Comparison of ENCODE assay signal across 11 mouse cellular contexts in the genomic region with DNA sequence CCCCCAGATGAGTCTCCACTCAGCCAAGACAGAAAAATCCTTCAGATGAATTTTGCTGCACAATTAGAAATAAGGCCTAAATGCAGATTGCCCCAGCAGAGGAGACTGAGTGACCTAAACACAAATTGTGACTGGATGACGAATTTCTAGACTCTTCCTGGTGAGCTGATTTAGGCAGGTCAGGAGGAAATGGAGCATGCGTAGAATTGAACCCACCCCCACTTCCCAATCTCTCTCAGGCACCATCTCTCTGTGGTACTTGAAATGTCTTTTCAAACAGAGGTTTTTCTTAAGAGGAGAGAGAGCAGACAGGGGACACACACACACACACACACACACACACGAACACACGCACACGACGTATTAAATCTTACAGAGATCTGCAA. TPM values are rescaled to one million over a fixed set of nuclear protein-coding genes. Genes with fewer than 3 reads are reported as not detected.
DNase-seq lines count a peak whose midpoint lies in the region; ATAC-seq and TF ChIP-seq lines count a peak whose summit lies in the region.
"Had no signal": no experiment of that assay in that cellular context is flagged by ENCODE, and none has a peak within 500 bp of the region (broad histone marks: within the 10 kb centered on the region; RNA-seq: fewer than 3 reads in every experiment).

No protein-coding gene starts in this region.

- H3K36me3 ChIP-seq in intestine, embryonic 14.5 days (ENCODE audit: control insufficient read depth, insufficient read depth, low read length): no peaks in the 10 kb centered on the region
- H3K36me3 ChIP-seq in intestine, postnatal 0 days (ENCODE audit: control insufficient read depth, insufficient read depth): no peaks in the 10 kb centered on the region
- H3K36me3 ChIP-seq in embryonic facial prominence, embryonic 13.5 days: no peaks in the 10 kb centered on the region
- H3K36me3 ChIP-seq in hindbrain, embryonic 14.5 days (replicated peaks; ENCODE audit: control insufficient read depth, insufficient read depth): no peaks in the 10 kb centered on the region
- H3K36me3 ChIP-seq in neural tube, embryonic 13.5 days: no peaks in the 10 kb centered on the region
- H3K36me3 ChIP-seq: liver, embryonic 15.5 days had no signal

- no peak overlapping the region for H3K9ac ChIP-seq in intestine, embryonic 14.5 days (ENCODE audit: low read length)
- no peak overlapping the region for H3K9ac ChIP-seq in intestine, postnatal 0 days (ENCODE audit: low read depth, low read length)
- no peak overlapping the region for H3K9ac ChIP-seq in embryonic facial prominence, embryonic 13.5 days
- H3K9ac ChIP-seq in hindbrain, embryonic 14.5 days: peak overlapping the region; percentile 6; the same call in 1 of the 2 replicates
- H3K9ac ChIP-seq in neural tube, embryonic 13.5 days: peak overlapping the region; percentile 46
- H3K9ac ChIP-seq: liver, embryonic 15.5 days had no signal

- peak overlapping the region; percentile 31; the same call in 1 of the 2 replicates for H3K4me2 ChIP-seq in intestine, embryonic 14.5 days (ENCODE audit: low read length)
- H3K4me2 ChIP-seq in intestine, postnatal 0 days (replicated peaks; ENCODE audit: low read depth): no peak overlapping the region
- peak overlapping the region; percentile 40 for H3K4me2 ChIP-seq in embryonic facial prominence, embryonic 13.5 days
- peak overlapping the region; percentile 31 for H3K4me2 ChIP-seq in hindbrain, embryonic 14.5 days (replicated peaks)
- H3K4me2 ChIP-seq in neural tube, embryonic 13.5 days: peak overlapping the region; percentile 15; the same call in 1 of the 2 replicates
- H3K4me2 ChIP-seq: liver, embryonic 15.5 days had no signal

- DNase-seq in intestine, embryonic 14.5 days (ENCODE audit: low spot score): no peak
- no peak for DNase-seq in hindbrain, embryonic 14.5 days (ENCODE audit: low spot score)
- no peak for DNase-seq in urinary bladder, postnatal 10 days (ENCODE audit: low spot score)
- DNase-seq in thymus, postnatal 10 days (ENCODE audit: low spot score in 2 of 2): no peak
- no peak for DNase-seq in adrenal gland, adult 8-10 months

- H3K4me3 ChIP-seq in intestine, embryonic 14.5 days (ENCODE audit: low read depth, low read length): no peak overlapping the region
- H3K4me3 ChIP-seq in intestine, postnatal 0 days (ENCODE audit: low read depth, low read length): no peak overlapping the region
- no peak overlapping the region for H3K4me3 ChIP-seq in embryonic facial prominence, embryonic 13.5 days
- H3K4me3 ChIP-seq in hindbrain, embryonic 14.5 days (replicated peaks; ENCODE audit: low read length): no peak overlapping the region
- no peak overlapping the region for H3K4me3 ChIP-seq in neural tube, embryonic 13.5 days
- H3K4me3 ChIP-seq: liver, embryonic 15.5 days had no signal

- H3K27ac ChIP-seq in intestine, embryonic 14.5 days (ENCODE audit: low read depth): 0 out of 2 replicates have a peak overlapping the region, but pooled peaks have one; percentile 43
- H3K27ac ChIP-seq in intestine, postnatal 0 days (ENCODE audit: low read depth, low read length): no peak overlapping the region
- peak overlapping the region; percentile 53 for H3K27ac ChIP-seq in embryonic facial prominence, embryonic 13.5 days
- H3K27ac ChIP-seq in hindbrain, embryonic 14.5 days: peak overlapping the region; percentile 89
- peak overlapping the region; percentile 93 for H3K27ac ChIP-seq in neural tube, embryonic 13.5 days (replicated peaks)
- H3K27ac ChIP-seq: liver, embryonic 15.5 days had no signal

- ATAC-seq in intestine, embryonic 14.5 days (replicated peaks; ENCODE audit: low FRiP score, low TSS enrichment, low read depth): no peak
- ATAC-seq in intestine, postnatal 0 days: no peak
- ATAC-seq in embryonic facial prominence, embryonic 13.5 days (ENCODE audit: insufficient number of reproducible peaks, insufficient read depth, low FRiP score, low TSS enrichment, low read depth): 0 out of 2 replicates have a peak, but pooled peaks have one; percentile 2
- no peak for ATAC-seq in hindbrain, embryonic 14.5 days (ENCODE audit: low FRiP score)
- no peak for ATAC-seq in neural tube, embryonic 13.5 days (ENCODE audit: low read depth)

- WGBS in intestine, embryonic 14.5 days: 71% methylated on average over 6 of the region's 6 CpGs
- WGBS in intestine, postnatal 0 days: 69% methylated on average over 6 of the region's 6 CpGs
- WGBS in embryonic facial prominence, embryonic 13.5 days: 56% methylated on average over 6 of the region's 6 CpGs
- 39% methylated on average over 6 of the region's 6 CpGs for WGBS in hindbrain, embryonic 14.5 days
- WGBS in neural tube, embryonic 13.5 days: 48% methylated on average over 6 of the region's 6 CpGs

- TF ChIP-seq CTCF in intestine, postnatal 0 days (IDR thresholded peaks at IDR 0.05; ENCODE audit: low read depth): no peak

- no peaks in the 10 kb centered on the region for H3K27me3 ChIP-seq in intestine, embryonic 14.5 days (replicated peaks; ENCODE audit: control insufficient read depth, insufficient read depth, low read length)
- H3K27me3 ChIP-seq in intestine, postnatal 0 days (replicated peaks; ENCODE audit: control insufficient read depth, insufficient read depth, low read length): no peaks in the 10 kb centered on the region
- H3K27me3 ChIP-seq in embryonic facial prominence, embryonic 13.5 days: no peaks in the 10 kb centered on the region
- H3K27me3 ChIP-seq in hindbrain, embryonic 14.5 days (ENCODE audit: control insufficient read depth, insufficient read depth, low read length): no peaks in the 10 kb centered on the region
- no peaks in the 10 kb centered on the region for H3K27me3 ChIP-seq in neural tube, embryonic 13.5 days
- H3K27me3 ChIP-seq: liver, embryonic 15.5 days had no signal

- peaks cover 17% of the 10 kb centered on the region for H3K4me1 ChIP-seq in intestine, embryonic 14.5 days (replicated peaks; ENCODE audit: control insufficient read depth, insufficient read depth, low read length)
- H3K4me1 ChIP-seq in intestine, postnatal 0 days (replicated peaks; ENCODE audit: control insufficient read depth, insufficient read depth, low read length): no peaks in the 10 kb centered on the region
- peaks cover 32% of the 10 kb centered on the region for H3K4me1 ChIP-seq in embryonic facial prominence, embryonic 13.5 days
- H3K4me1 ChIP-seq in hindbrain, embryonic 14.5 days (replicated peaks; ENCODE audit: control insufficient read depth, insufficient read depth, low read length): peaks cover 27% of the 10 kb centered on the region
- peaks cover 56% of the 10 kb centered on the region for H3K4me1 ChIP-seq in neural tube, embryonic 13.5 days (replicated peaks)
- H3K4me1 ChIP-seq: liver, embryonic 15.5 days had no signal

- no peaks in the 10 kb centered on the region for H3K9me3 ChIP-seq in intestine, embryonic 14.5 days (ENCODE audit: control insufficient read depth, low read length)
- H3K9me3 ChIP-seq in intestine, postnatal 0 days (ENCODE audit: control insufficient read depth): no peaks in the 10 kb centered on the region
- no peaks in the 10 kb centered on the region for H3K9me3 ChIP-seq in embryonic facial prominence, embryonic 13.5 days
- no peaks in the 10 kb centered on the region for H3K9me3 ChIP-seq in hindbrain, embryonic 14.5 days (ENCODE audit: control insufficient read depth, low read length)
- no peaks in the 10 kb centered on the region for H3K9me3 ChIP-seq in neural tube, embryonic 13.5 days
- H3K9me3 ChIP-seq: liver, embryonic 15.5 days had no signal

RNA-seq across cellular contexts. Expression of a gene that starts 4.6 kb away (rescaled TPM):
- 0.07 and 0.37 TPM in 2 replicates for polyA plus RNA-seq in intestine, embryonic 14.5 days (2014; fragmentation: Nextera tagmentation; extraction: Ambion mirVana)
- polyA plus RNA-seq in intestine, postnatal 0 days (2015; fragmentation: Nextera tagmentation; extraction: Ambion mirVana): not detected in 2 replicates
- polyA plus RNA-seq in embryonic facial prominence, embryonic 13.5 days (2015; fragmentation: Nextera tagmentation; extraction: Ambion mirVana): 0.24 TPM in 1 of 2 replicates, not detected in the other
- 0.36 TPM in 1 of 2 replicates, not detected in the other for polyA plus RNA-seq in hindbrain, embryonic 14.5 days (2014; fragmentation: Nextera tagmentation; extraction: Ambion mirVana)
- 0.60 and 0.96 TPM in 2 replicates for polyA plus RNA-seq in neural tube, embryonic 13.5 days (2015; fragmentation: Nextera tagmentation; extraction: Ambion mirVana)
- under 1 TPM in 1 of 4 experiments, not detected in 3; 0.11 TPM for total RNA-seq in adrenal gland, adult 8-10 months (2022)
- total RNA-seq: adrenal gland, postnatal 25 days; common myeloid progenitor, adult 5-6 weeks had no signal
- polyA plus RNA-seq: liver, embryonic 15.5 days had no signal

Comparison
In these comparisons a context has a peak if more than half of its experiments do, and no peak if none do; other contexts are left out.
1. H3K9ac ChIP-seq: peak in hindbrain, embryonic 14.5 days (single experiment) and neural tube, embryonic 13.5 days (single experiment); none in intestine, embryonic 14.5 days (single experiment), intestine, postnatal 0 days (single experiment) and embryonic facial prominence, embryonic 13.5 days (single experiment).